Mouse (Mus musculus): Measurements from ENCODE around the gene Ankrd12. TPM values are rescaled to one million over a fixed set of nuclear protein-coding genes. Genes with fewer than 3 reads are reported as not detected.
"Not testable (repeated sequence)": the region's sequence is repeated elsewhere in the genome, so short reads cannot be mapped to it uniquely, and the experiment has no call there.

The Ankrd12 gene
- polyA plus RNA-seq, 1 experiment from 2014 or later, result 20.4 TPM

- CTCF ChIA-PET, result no interaction called here
- H3K27me3 ChIP-seq, result no peaks in the 10 kb centered on the region
- no peak for DNase-seq (ENCODE audit: low read depth, low spot score)
- in situ Hi-C loops (cut with MboI; ENCODE audit: low pct_unique_long_range_greater_than_20kb), result no loop called here
- POLR2A ChIA-PET, result interaction anchor here (0.7 kb wide), 1 partner anchor 16 kb away, joined by 3 read pairs; no protein-coding TSS in a partner anchor
- no peak for ATAC-seq
- no peak for TF ChIP-seq CTCF (IDR thresholded peaks at IDR 0.05)
Measured at GRCm38 (mm10) chr17:66057145-66057544, 19.7 kb downstream of the Ankrd12 start.

DNA sequence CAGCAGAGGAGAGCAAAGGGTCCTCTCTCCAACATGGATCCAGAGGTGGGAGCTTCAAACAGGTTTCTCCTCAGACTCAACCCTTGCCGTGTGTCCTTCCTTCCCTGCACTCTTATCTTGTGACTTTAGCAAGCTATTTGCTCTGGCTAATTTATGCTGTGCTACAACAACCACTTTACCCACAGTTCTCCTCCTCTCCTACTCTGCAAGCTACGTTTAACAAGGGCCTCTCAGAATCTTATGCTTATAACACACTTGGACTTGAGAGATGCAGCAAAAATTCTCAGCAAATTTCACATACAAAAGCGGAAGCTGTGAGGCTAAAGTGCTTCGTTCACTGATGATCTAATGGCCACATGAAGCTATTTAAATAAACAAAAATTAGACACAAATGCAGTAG is 23.5 kb downstream of the Ankrd12 start:
- CTCF ChIA-PET, result interaction anchor here (1.0 to 1.6 kb wide), 5 partner anchors 12 to 54 kb away, joined by 3 to 4 read pairs (median 3); partner anchors contain the start of gene Ndufv2
- in situ Hi-C loops (cut with MboI; ENCODE audit: low pct_unique_long_range_greater_than_20kb), result no loop called here
- POLR2A ChIA-PET, result no interaction called here
- ATAC-seq (no peak), DNase-seq (ENCODE audit: low read depth, low spot score) (no peak)
- no peak for TF ChIP-seq CTCF (IDR thresholded peaks at IDR 0.05)
- H3K27me3 ChIP-seq, result no peaks in the 10 kb centered on the region

DNA sequence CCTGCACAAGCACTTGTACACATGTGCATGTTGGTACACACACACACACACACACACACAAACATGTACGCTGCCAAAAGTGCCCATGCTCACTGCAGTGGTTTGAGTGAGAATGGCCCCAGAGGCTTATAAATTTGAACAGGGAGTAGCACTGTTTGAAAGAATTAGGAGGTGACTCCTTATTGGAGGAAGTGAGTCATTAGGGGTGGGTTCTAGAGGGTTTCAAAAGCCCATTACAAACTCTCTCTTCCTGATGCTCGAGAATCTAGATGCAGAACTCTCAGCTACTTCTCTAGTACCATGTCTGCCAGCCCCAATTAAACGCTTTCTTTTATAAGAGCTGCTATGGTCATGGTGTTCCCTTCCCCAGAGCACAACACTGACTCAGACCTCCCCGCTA is 28.1 kb downstream of the Ankrd12 start:
- CTCF ChIA-PET, result no interaction called here
- H3K27me3 ChIP-seq, result no peaks in the 10 kb centered on the region
- in situ Hi-C loops (cut with MboI; ENCODE audit: low pct_unique_long_range_greater_than_20kb), result no loop called here
- no peak for TF ChIP-seq CTCF (IDR thresholded peaks at IDR 0.05)
- DNase-seq (ENCODE audit: low read depth, low spot score) (no peak), ATAC-seq (no peak)
- POLR2A ChIA-PET, result no interaction called here

- no peak for DNase-seq (ENCODE audit: low read depth, low spot score)
- TF ChIP-seq CTCF (IDR thresholded peaks at IDR 0.05), result no peak
- in situ Hi-C loops (cut with MboI; ENCODE audit: low pct_unique_long_range_greater_than_20kb), result no loop called here
- ATAC-seq, result no peak
- ChIA-PET POLR2A (no interaction called here), CTCF (no interaction called here)
- no peaks in the 10 kb centered on the region for H3K27me3 ChIP-seq
Measured at GRCm38 (mm10) chr17:66048199-66048598, 28.7 kb downstream of the Ankrd12 start.

- ATAC-seq; in situ Hi-C loops (cut with MboI; ENCODE audit: low pct_unique_long_range_greater_than_20kb); CTCF ChIA-PET; H3K27me3 ChIP-seq; DNase-seq (ENCODE audit: low read depth, low spot score); POLR2A ChIA-PET: not testable (repeated sequence)
- TF ChIP-seq CTCF (IDR thresholded peaks at IDR 0.05), result peak; percentile 51
Measured at GRCm38 (mm10) chr17:66043679-66044078, 33.2 kb downstream of the Ankrd12 start.

GRCm38 (mm10) chr17:66041020-66041419 is 35.9 kb downstream of the Ankrd12 start:
- ChIA-PET POLR2A (no interaction called here), CTCF (interaction anchor here (1.5 kb wide), 1 partner anchor 10 kb away, joined by 4 read pairs; no protein-coding TSS in a partner anchor)
- TF ChIP-seq CTCF (IDR thresholded peaks at IDR 0.05), result no peak
- ATAC-seq, result no peak
- H3K27me3 ChIP-seq, result no peaks in the 10 kb centered on the region
- in situ Hi-C loops (cut with MboI; ENCODE audit: low pct_unique_long_range_greater_than_20kb), result no loop called here
- DNase-seq (ENCODE audit: low read depth, low spot score), result no peak

- TF ChIP-seq CTCF (IDR thresholded peaks at IDR 0.05), result no peak
- in situ Hi-C loops (cut with MboI; ENCODE audit: low pct_unique_long_range_greater_than_20kb), result no loop called here
- no peak for ATAC-seq
Measured at GRCm38 (mm10) chr17:66033239-66033638, 43.6 kb downstream of the Ankrd12 start.

DNA sequence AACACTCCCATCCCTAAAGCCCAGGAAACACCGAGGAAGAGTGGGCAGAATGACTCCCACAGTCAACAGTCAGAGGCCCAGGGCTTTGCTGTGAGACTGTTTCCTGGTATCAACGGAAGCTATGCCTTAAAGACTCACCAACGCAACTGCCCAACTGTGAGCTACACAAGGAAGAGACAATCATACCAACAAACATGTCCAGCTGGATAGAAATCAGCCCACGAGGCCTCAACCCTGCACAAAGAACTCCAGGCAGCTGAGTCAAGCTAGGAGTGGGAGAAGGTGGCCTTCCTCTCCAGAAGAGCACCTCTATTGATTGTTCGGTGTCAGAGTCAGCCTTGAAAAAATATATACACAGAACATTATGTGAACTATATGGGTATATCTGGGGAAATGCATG is 44.9 kb downstream of the Ankrd12 start:
- H3K27me3 ChIP-seq, result no peaks in the 10 kb centered on the region
- DNase-seq (ENCODE audit: low read depth, low spot score), result no peak
- CTCF ChIA-PET, result interaction anchor here (0.9 kb wide), 1 partner anchor 39 kb away, joined by 3 read pairs; no protein-coding TSS in a partner anchor
- no peak for TF ChIP-seq CTCF (IDR thresholded peaks at IDR 0.05)
- POLR2A ChIA-PET, result interaction anchor here (0.7 to 1.2 kb wide), 2 partner anchors 13 to 60 kb away, joined by 3 read pairs; no protein-coding TSS in a partner anchor
- ATAC-seq, result no peak
- in situ Hi-C loops (cut with MboI; ENCODE audit: low pct_unique_long_range_greater_than_20kb), result no loop called here

More at GRCm38 (mm10) chr17:66033239-66033638, 43.6 kb downstream of the Ankrd12 start:
- POLR2A ChIA-PET, result interaction anchor here (1.2 kb wide), 1 partner anchor 61 kb away, joined by 3 read pairs; no protein-coding TSS in a partner anchor
- no peaks in the 10 kb centered on the region for H3K27me3 ChIP-seq
- CTCF ChIA-PET, result interaction anchor here (1.5 kb wide), 1 partner anchor 10 kb away, joined by 3 read pairs; no protein-coding TSS in a partner anchor
- DNase-seq (ENCODE audit: low read depth, low spot score), result no peak

- no peak for TF ChIP-seq CTCF (IDR thresholded peaks at IDR 0.05)
- CTCF ChIA-PET, result interaction anchor here (0.9 to 2.5 kb wide), 4 partner anchors 9 to 54 kb away, joined by 3 to 5 read pairs (median 4); no protein-coding TSS in a partner anchor
- POLR2A ChIA-PET, result interaction anchor here (0.6 to 1.0 kb wide), 2 partner anchors 12 to 15 kb away, joined by 3 to 4 read pairs; no protein-coding TSS in a partner anchor
- in situ Hi-C loops (cut with MboI; ENCODE audit: low pct_unique_long_range_greater_than_20kb), result no loop called here
- ATAC-seq (no peak), DNase-seq (ENCODE audit: low read depth, low spot score) (no peak)
- no peaks in the 10 kb centered on the region for H3K27me3 ChIP-seq
Measured at GRCm38 (mm10) chr17:66024211-66024610, 52.7 kb downstream of the Ankrd12 start.

DNA sequence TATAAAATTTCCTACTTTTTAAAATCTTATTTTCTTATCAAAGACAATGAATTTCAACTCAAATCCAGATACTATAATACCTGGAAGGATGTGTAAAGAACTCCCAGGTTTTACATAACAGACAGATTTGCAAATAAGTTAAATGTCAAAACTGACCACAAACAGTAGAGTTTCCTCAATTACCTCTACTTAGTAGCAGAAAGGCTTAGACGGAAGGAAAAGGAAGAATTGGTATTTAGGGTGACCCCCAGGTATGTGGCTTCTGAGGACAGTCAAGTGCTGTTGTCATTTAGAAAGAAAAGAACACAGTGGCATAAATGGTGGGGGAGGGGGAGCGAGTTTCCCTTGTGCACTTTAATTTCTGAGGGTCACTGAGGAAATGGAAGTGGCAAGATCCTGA is 65.1 kb downstream of the Ankrd12 start:
- CTCF ChIA-PET, result no interaction called here
- no peaks in the 10 kb centered on the region for H3K27me3 ChIP-seq
- no peak for TF ChIP-seq CTCF (IDR thresholded peaks at IDR 0.05)
- no peak for ATAC-seq
- POLR2A ChIA-PET, result no interaction called here
- in situ Hi-C loops (cut with MboI; ENCODE audit: low pct_unique_long_range_greater_than_20kb), result no loop called here
- DNase-seq (ENCODE audit: low read depth, low spot score), result no peak

DNA sequence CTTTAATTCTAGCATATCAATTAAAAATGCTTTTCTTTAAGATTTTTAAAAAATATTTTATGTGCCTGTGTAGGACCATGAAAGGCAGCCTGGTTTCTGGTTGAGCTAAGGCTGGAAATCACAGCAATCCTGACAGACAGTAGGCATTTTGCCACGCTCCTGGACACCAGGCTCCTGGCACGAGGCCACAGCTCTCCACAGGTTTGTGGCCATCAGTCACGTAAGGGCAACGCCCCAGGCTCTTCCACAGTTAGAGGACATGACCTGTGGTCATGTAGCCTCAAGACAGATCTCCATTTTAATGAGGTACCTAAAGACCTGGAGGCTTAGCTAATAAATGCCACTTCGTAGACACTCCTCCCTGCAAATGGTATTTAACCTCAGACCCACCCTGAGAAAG is 69.0 kb downstream of the Ankrd12 start:
- no peak for TF ChIP-seq CTCF (IDR thresholded peaks at IDR 0.05)
- POLR2A ChIA-PET, result no interaction called here
- CTCF ChIA-PET, result interaction anchor here (1.0 kb wide), 1 partner anchor 32 kb away, joined by 3 read pairs; no protein-coding TSS in a partner anchor
- DNase-seq (ENCODE audit: low read depth, low spot score), result no peak
- H3K27me3 ChIP-seq, result no peaks in the 10 kb centered on the region
- no peak for ATAC-seq
- in situ Hi-C loops (cut with MboI; ENCODE audit: low pct_unique_long_range_greater_than_20kb), result no loop called here
